Mouse (Mus musculus): ENCODE measurements at regions not wholly inside any gene's neighbourhood (a gene's known extent, or its start where the extent isn't known, plus 50 kb on each side); places are given as distances from the start of the nearest gene placed in this dataset.
"Not testable (repeated sequence)": the region's sequence is repeated elsewhere in the genome, so short reads cannot be mapped to it uniquely, and the experiment has no call there.

DNA sequence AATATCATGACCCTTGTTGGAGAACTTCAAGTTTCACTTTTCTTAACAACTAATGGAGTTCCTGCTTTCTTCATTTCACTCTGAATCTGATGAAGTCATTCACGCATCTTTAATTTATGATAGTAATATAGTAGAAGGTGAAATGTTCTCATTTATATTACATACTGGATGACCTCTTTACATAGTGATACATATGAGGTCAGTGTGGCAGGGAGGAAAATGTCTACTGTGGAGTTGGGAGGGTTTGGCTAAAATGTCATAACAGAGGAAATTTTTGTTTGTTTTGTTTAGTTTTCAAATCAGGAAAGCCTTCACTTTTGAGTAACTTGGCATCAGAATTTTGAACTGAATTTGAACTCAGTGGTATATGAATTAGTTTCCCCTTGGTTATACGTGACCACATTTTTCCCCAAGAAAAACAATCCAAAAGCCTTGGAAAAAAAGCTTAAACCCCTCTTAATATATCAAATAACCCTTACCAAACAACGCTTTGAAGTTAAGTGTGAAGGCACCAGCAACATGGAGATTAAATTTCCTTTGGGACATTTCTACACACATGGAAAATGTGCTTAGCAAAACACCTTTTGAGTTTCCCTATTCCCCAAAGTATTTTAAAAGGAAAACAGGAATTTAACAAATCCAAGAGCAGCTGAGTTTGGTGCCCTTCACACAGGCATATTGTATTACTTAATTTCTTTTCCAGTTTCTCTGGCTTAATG, 377.6 kb upstream of the Nrsn1 start:
- no peak overlapping the region for H3K4me2 ChIP-seq (replicated peaks)
- no peak overlapping the region for H3K27ac ChIP-seq
- no peaks in the 10 kb centered on the region for H3K27me3 ChIP-seq
- no peaks in the 10 kb centered on the region for H3K9me3 ChIP-seq
- no peaks in the 10 kb centered on the region for H3K36me3 ChIP-seq
- H3K4me3 ChIP-seq (replicated peaks): no peak overlapping the region
- 87% methylated on average over 3 of the region's 3 CpGs for WGBS
- H3K4me1 ChIP-seq (replicated peaks): no peaks in the 10 kb centered on the region
- no peak for ATAC-seq
- no peak overlapping the region for H3K9ac ChIP-seq (replicated peaks)

DNA sequence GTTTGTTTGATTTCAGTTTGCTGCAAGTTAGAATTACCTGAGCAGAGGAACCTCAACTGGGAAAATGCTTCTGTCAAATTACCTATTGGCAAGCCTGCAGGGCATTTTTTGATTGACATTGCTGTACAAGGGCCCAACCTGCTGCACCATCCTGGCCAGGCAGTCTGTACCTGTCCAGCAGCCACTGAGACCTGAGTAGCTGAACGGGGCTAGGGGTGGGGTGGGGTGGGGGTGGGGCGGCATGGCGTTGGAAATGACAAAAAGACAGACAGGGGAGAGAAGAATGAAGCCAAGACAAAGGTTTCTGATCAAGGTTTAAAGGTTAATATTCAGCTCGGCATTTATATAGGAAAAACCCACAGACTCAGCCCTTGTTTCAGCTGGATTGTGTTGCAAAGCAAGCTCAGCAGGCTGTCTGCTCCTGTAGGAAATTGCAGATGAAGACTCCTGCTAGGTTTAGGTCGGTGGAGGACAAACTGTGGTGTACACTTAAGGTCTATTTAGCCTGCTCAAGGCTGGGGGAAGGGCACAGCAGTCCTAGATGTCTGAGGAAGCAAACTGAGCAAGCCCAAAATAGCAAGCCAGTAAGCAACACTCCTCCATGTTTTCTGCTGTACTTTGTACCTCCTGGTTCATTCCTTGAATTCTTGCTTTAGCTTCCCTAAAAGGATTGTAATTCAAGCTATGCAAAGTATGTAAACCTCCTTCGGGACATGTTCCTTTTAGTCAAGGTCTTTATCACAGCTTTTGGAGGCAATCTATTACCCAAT, 369.4 kb upstream of the Nrsn1 start:
- H3K4me1 ChIP-seq (replicated peaks): 0 out of 2 replicates have a peak, but pooled peaks cover 4% of the 10 kb centered on the region
- no peaks in the 10 kb centered on the region for H3K9me3 ChIP-seq
- no peak overlapping the region for H3K27ac ChIP-seq
- no peak overlapping the region for H3K4me3 ChIP-seq (replicated peaks)
- 16% methylated on average over 6 of the region's 6 CpGs for WGBS
- no peaks in the 10 kb centered on the region for H3K36me3 ChIP-seq
- no peaks in the 10 kb centered on the region for H3K27me3 ChIP-seq
- no peak overlapping the region for H3K9ac ChIP-seq (replicated peaks)
- ATAC-seq: no peak
- H3K4me2 ChIP-seq (replicated peaks): no peak overlapping the region

DNA sequence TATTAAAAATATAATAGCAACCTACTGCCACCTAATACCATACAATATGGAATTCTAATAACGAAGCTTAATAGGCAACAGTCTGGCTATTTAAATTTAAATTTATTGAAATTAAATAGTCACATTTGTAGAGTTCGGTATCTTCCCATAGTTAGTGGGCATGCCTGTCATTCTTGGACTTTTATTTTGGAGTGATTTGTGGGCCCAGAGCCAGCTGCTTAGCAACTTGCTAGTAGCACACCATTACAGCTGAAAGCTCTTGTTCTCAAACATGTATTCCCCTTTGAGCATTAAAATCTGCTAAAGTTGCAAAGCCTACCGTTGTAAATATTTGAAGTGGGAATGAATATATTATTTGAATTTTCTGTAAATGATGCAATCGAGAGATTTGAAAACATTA, 359.2 kb upstream of the Nrsn1 start:
- Histone ChIP-seq H3K36me3 (no peaks in the 10 kb centered on the region), H3K4me1 (replicated peaks) (no peaks in the 10 kb centered on the region; the same call in 1 of the 2 replicates), H3K9me3 (no peaks in the 10 kb centered on the region), H3K4me2 (replicated peaks) (no peak overlapping the region), H3K9ac (replicated peaks) (no peak overlapping the region), H3K27me3 (no peaks in the 10 kb centered on the region), H3K4me3 (replicated peaks) (no peak overlapping the region), H3K27ac (no peak overlapping the region)
- WGBS: 47% methylated on average over 4 of the region's 4 CpGs
- peak; percentile 73; the same call in 1 of the 2 replicates for ATAC-seq

DNA sequence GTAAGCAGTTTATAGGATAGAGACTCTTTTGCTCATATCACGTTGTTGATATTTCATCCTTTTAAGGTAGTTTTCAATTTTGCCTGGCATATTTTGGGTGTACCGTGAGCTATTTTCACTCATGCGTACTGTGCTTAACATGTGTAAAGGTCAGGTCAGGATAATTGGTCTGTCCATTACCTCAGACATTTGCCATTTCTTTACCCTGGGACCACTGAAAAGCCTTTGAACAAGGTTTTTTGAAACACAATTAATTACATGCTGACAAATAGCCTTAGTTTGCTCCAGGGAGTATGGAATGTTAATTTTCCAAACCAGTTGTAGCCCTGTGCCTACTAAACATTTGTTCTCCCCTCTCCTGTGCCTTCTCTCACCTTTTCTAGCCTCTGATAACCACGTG, 347.3 kb upstream of the Nrsn1 start:
- Histone ChIP-seq H3K4me1 (replicated peaks) (no peaks in the 10 kb centered on the region), H3K27me3 (no peaks in the 10 kb centered on the region), H3K4me2 (replicated peaks) (no peak overlapping the region), H3K9ac (replicated peaks) (no peak overlapping the region), H3K4me3 (replicated peaks) (no peak overlapping the region), H3K36me3 (no peaks in the 10 kb centered on the region), H3K9me3 (no peaks in the 10 kb centered on the region), H3K27ac (no peak overlapping the region)
- ATAC-seq: no peak
- 48% methylated on average over 4 of the region's 4 CpGs for WGBS

DNA sequence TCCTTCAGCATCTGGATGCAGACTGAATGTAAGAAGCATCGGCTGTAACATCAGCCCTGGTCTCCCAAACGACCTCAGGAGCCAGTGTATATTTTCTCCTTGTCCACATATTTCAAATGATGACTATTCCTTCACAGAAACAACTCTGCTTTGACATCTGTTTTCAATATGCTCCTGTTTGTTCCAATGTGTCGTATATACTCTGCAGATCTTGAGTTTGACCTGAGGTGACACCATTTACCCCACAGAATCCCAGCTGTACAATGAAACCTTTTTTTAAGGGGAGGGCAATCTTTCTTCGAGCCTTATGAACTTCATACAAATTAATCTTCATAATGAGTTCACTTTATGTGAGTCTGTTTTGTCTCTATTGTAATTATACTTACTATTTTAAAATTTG, 341.7 kb upstream of the Nrsn1 start:
- no peak overlapping the region for H3K9ac ChIP-seq (replicated peaks)
- WGBS: 74% methylated on average over 4 of the region's 4 CpGs
- no peak overlapping the region for H3K27ac ChIP-seq
- H3K36me3 ChIP-seq: no peaks in the 10 kb centered on the region
- no peaks in the 10 kb centered on the region for H3K9me3 ChIP-seq
- H3K4me3 ChIP-seq (replicated peaks): no peak overlapping the region
- no peaks in the 10 kb centered on the region for H3K27me3 ChIP-seq
- no peaks in the 10 kb centered on the region for H3K4me1 ChIP-seq (replicated peaks)
- H3K4me2 ChIP-seq (replicated peaks): no peak overlapping the region
- ATAC-seq: no peak

DNA sequence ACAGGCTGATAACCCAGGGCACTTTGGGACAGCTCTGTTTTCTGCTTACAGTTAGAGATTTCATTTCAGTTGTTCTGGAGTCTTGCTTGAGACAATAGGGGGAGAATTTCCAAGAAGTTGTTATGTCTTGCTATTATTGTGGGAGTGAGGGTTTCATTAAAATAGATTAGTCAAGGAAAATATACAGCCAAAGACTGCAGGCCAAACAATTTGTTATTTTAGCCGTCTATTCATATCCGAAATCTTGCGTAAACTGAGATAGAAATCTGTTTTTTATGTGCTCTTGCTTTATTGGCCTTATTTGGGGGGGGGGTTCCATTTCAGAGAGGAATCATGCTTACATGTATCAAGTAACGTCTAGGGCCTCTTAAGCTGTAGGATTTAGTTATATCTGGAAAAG, 339.3 kb upstream of the Nrsn1 start:
- H3K27ac ChIP-seq: no peak overlapping the region
- H3K4me3 ChIP-seq (replicated peaks): no peak overlapping the region
- no peaks in the 10 kb centered on the region for H3K36me3 ChIP-seq
- H3K9me3 ChIP-seq: no peaks in the 10 kb centered on the region
- no peak overlapping the region for H3K4me2 ChIP-seq (replicated peaks)
- ATAC-seq: no peak
- WGBS: 93% methylated on average over 4 of the region's 4 CpGs
- H3K9ac ChIP-seq (replicated peaks): no peak overlapping the region
- H3K4me1 ChIP-seq (replicated peaks): no peaks in the 10 kb centered on the region
- H3K27me3 ChIP-seq: no peaks in the 10 kb centered on the region

DNA sequence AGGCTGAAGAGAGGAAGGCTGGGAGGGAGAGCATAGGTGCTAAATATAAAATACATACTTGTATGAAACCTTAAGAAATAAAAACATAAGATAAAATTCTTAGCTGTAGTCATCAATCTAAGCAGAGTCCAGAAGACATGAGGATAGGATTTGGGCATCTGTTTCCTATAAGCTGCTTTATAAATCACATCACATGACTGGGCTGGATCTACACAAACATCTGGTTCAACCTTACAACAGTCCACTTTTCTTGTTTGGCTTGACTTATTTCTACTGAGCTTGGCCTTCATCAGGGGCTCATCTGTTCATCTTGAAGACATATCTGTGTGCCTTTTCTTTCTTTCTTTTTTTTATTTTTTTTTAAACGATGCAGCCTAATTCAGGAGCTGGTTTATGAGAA, 338.9 kb upstream of the Nrsn1 start:
- Histone ChIP-seq H3K27me3 (no peaks in the 10 kb centered on the region), H3K9ac (replicated peaks) (no peak overlapping the region), H3K4me2 (replicated peaks) (no peak overlapping the region), H3K27ac (no peak overlapping the region), H3K9me3 (no peaks in the 10 kb centered on the region), H3K4me1 (replicated peaks) (no peaks in the 10 kb centered on the region), H3K4me3 (replicated peaks) (no peak overlapping the region), H3K36me3 (no peaks in the 10 kb centered on the region)
- 93% methylated on average over 1 of the region's 1 CpGs for WGBS
- no peak for ATAC-seq

DNA sequence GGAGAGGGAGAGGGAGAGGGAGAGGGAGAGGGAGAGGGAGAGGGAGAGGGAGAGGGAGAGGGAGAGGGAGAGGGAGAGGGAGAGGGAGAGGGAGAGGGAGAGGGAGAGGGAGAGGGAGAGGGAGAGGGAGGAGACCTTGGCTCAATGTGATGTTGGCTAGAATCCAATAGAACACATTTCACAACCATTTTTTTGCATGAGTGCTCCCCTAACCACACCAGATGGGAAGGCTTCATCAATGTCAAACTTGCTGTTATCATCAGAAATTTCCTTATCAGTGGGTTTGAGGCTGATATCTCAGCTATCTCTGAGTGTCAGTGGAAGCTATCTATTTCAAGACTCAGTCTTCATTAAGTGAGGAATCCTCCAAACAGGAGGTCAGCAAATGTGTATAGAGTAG, 331.0 kb upstream of the Nrsn1 start:
- H3K4me2 ChIP-seq (replicated peaks); H3K27me3 ChIP-seq; H3K9me3 ChIP-seq; H3K27ac ChIP-seq; H3K4me1 ChIP-seq (replicated peaks); H3K36me3 ChIP-seq; ATAC-seq; H3K4me3 ChIP-seq (replicated peaks); H3K9ac ChIP-seq (replicated peaks): not testable (repeated sequence)

DNA sequence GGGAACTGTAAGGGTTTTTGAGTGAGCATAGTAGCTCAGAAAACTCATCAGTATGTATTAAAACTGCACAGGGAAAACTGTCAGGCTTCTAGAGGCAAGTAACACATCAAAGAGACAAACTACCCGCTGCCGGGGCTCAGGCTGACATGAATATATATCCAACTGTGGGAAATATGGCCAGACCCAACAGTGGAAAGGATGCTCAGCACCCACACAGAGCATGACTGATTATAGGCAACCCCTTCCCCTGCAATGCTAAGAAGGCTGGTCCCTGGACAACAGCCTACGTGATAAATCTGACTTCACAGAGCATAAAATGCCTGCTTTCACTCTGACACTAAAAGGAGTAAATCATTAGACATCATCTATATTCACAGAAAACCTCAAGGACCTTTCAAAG, 324.3 kb upstream of the Nrsn1 start:
- Histone ChIP-seq H3K4me2 (replicated peaks) (no peak overlapping the region), H3K36me3 (no peaks in the 10 kb centered on the region), H3K9me3 (no peaks in the 10 kb centered on the region), H3K4me3 (replicated peaks) (no peak overlapping the region), H3K27ac (0 out of 2 replicates have a peak overlapping the region, but pooled peaks have one; percentile 19), H3K4me1 (replicated peaks) (no peaks in the 10 kb centered on the region), H3K9ac (replicated peaks) (no peak overlapping the region), H3K27me3 (no peaks in the 10 kb centered on the region)
- peak; percentile 72; the same call in 1 of the 2 replicates for ATAC-seq
- 68% methylated on average over 3 of the region's 3 CpGs for WGBS

DNA sequence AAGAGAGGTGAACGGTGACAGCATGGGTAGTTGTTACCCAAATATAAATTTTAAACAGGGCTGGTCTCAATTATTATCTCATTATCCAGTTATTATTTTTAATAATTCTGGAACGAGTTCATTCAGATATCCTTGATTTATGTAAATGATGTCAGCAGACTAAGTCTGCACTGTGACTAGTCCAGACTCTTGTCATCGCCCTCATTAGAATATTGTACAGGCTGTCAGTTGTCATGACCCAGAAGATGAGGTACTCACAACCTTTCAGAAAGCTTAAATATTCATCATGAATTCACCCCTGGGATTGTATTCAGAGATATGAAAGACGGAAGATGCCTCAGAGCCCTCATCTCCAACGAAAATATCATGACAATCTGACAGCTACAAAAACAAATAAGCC, 300.3 kb upstream of the Nrsn1 start:
- Histone ChIP-seq H3K27ac (peak overlapping the region; percentile 39; the same call in 1 of the 2 replicates), H3K9me3 (no peaks in the 10 kb centered on the region), H3K4me1 (replicated peaks) (peaks cover 9% of the 10 kb centered on the region; the same call in 1 of the 2 replicates), H3K36me3 (no peaks in the 10 kb centered on the region), H3K9ac (replicated peaks) (no peak overlapping the region), H3K27me3 (no peaks in the 10 kb centered on the region), H3K4me3 (replicated peaks) (no peak overlapping the region), H3K4me2 (replicated peaks) (no peak overlapping the region)
- WGBS: 51% methylated on average over 5 of the region's 5 CpGs
- peak; percentile 82 for ATAC-seq

DNA sequence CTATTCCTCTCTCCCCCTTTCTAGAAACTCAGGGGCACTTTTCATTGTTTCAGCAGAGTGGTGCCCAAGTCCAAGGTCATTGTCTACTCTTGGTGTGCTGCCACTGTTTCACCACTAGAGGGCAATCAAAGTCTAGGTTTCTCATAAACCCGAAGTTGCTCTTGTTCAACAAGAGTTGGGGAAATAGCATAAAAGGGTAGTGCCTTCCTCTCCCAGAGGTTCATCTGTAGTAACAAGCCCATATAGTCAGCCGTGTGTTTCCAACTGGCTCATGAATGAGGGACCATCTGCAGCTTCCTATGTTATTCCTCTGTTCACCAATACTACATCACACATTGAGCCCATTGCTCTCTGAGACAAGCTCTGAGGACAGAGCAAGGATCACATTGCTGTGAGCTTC, 292.4 kb upstream of the Nrsn1 start:
- 10% methylated on average over 2 of the region's 2 CpGs for WGBS

DNA sequence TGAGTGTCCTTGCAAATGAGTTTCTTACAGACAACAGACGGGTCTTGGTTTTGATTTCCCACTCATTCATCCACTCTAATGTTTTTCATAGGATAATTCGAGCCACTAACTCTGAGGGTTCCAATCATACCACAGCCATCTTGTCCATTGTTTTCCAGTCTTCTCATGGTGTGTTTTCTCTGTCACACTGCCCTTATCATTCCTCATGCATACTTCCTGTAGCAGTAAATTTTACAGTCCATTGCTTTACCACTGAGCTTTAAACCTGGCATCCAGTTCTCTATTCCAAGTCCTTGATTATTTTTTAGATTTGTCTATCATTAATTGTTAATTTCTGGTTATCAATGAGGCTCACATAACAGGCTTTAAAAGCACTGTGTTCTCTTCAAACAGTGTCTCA, 290.0 kb upstream of the Nrsn1 start:
- no peak for ATAC-seq
- Histone ChIP-seq H3K27ac (no peak overlapping the region), H3K27me3 (no peaks in the 10 kb centered on the region), H3K4me1 (replicated peaks) (no peaks in the 10 kb centered on the region), H3K36me3 (no peaks in the 10 kb centered on the region), H3K9ac (replicated peaks) (no peak overlapping the region), H3K4me3 (replicated peaks) (no peak overlapping the region), H3K9me3 (no peaks in the 10 kb centered on the region), H3K4me2 (replicated peaks) (no peak overlapping the region)
- WGBS: 51% methylated on average over 2 of the region's 2 CpGs

More for the DNA sequence above, 292.4 kb upstream of the Nrsn1 start:
- Histone ChIP-seq H3K9me3 (no peaks in the 10 kb centered on the region), H3K4me1 (replicated peaks) (no peaks in the 10 kb centered on the region), H3K36me3 (no peaks in the 10 kb centered on the region), H3K27me3 (no peaks in the 10 kb centered on the region), H3K4me2 (replicated peaks) (no peak overlapping the region), H3K9ac (replicated peaks) (no peak overlapping the region), H3K27ac (0 out of 2 replicates have a peak overlapping the region, but pooled peaks have one; percentile 30), H3K4me3 (replicated peaks) (no peak overlapping the region)
- peak; percentile 77; the same call in 1 of the 2 replicates for ATAC-seq
